Mouse (Mus musculus): ENCODE measurements around the gene Tbxa2r. TPM values are rescaled to one million over a fixed set of nuclear protein-coding genes. Genes with fewer than 3 reads are reported as not detected.
A peak's percentile ranks its signal among the peaks of the same experiment; 100 is the strongest.

Tbxa2r gene
- polyA plus RNA-seq, 1 experiment from 2014 or later: 13.6 TPM

DNA sequence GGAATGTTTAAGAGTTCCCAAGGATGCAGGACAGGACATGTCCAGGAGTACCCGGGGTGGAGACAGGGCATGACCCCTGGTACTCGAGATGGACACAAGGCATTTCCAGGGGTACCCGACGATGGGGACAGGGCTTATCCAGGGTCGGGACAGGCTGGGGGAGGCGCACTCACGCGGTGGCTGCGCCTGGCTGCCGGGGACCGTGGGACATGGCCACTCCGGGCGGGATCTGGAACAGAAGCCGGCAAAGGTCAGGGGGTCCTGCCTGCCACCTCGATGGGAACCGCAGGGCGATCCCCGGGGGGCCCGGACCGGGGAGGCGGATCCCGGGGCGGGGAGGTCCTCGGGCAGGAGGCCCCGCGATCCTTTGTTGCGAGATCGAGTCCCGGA is 21.4 kb downstream of the Tbxa2r start:
- peaks cover 51% of the 10 kb centered on the region for H3K4me1 ChIP-seq
- WGBS: 2% methylated on average over 29 of the region's 29 CpGs
- H3K9me3 ChIP-seq: no peaks in the 10 kb centered on the region
- H3K36me3 ChIP-seq: peaks cover 34% of the 10 kb centered on the region
- peak overlapping the region; percentile 88 for H3K27ac ChIP-seq (replicated peaks)
- peak overlapping the region; percentile 97 for H3K9ac ChIP-seq
- no peak for ATAC-seq (ENCODE audit: extremely low read depth, insufficient number of reproducible peaks, low FRiP score, low TSS enrichment)
- peak overlapping the region; percentile 92 for H3K4me2 ChIP-seq
- peaks cover 11% of the 10 kb centered on the region for H3K27me3 ChIP-seq (replicated peaks)
- peak overlapping the region; percentile 86 for H3K4me3 ChIP-seq

DNA sequence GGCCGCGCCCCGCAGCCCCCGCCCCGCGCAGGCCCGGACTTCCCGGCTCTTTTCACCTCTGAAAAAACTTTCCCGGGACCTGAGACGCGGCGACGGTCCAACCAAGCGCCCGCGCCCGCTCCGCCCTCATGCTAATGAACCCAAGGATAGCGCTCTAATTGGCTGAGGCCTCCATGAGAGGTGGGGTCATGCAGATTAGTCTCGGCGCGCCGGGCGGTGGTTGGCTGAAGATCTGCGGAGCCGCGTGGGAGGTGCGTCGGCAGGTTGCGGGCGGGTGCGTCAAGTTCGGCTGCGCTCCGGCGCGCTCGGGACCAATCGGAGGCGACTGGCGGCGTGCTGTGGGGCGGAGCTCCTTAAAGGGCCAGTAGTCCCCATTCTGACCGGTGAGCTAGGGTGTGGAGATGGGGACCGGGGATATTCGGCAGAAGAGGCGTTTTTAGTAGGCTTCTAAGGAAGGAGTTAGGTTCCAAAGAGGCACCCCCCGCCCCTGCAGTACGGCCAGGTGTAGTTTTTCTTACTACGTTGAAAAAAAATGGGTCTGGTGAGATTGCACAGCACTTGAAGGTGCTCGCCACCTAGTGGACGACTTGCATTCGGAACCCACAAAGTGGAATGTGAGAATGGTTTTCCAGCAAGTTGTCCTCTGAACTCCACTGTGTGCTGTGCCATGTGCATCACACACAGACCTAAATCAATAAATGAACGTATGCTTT is 22.0 kb downstream of the Tbxa2r start, which contains the start of gene Hmg20b:
Gene Hmg20b (minus strand): TSS at position 130 of the 713 bp plus-strand sequence.
- under 1% methylated on average over 54 of the region's 54 CpGs for WGBS
- peaks cover 6% of the 10 kb centered on the region; the same call in 1 of the 2 replicates for H3K27me3 ChIP-seq (replicated peaks)
- H3K4me1 ChIP-seq: peaks cover 49% of the 10 kb centered on the region
- H3K4me2 ChIP-seq: peak within 1 kb of the TSS; percentile 92
- no peaks in the 10 kb centered on the region for H3K9me3 ChIP-seq
- peak within 1 kb of the TSS; percentile 97 for H3K9ac ChIP-seq
- H3K36me3 ChIP-seq: peaks cover 29% of the 10 kb centered on the region
- H3K27ac ChIP-seq (replicated peaks): peak within 1 kb of the TSS; percentile 88
- peak; percentile 91 for ATAC-seq (ENCODE audit: extremely low read depth, insufficient number of reproducible peaks, low FRiP score, low TSS enrichment)
- peak within 1 kb of the TSS; percentile 86 for H3K4me3 ChIP-seq

DNA sequence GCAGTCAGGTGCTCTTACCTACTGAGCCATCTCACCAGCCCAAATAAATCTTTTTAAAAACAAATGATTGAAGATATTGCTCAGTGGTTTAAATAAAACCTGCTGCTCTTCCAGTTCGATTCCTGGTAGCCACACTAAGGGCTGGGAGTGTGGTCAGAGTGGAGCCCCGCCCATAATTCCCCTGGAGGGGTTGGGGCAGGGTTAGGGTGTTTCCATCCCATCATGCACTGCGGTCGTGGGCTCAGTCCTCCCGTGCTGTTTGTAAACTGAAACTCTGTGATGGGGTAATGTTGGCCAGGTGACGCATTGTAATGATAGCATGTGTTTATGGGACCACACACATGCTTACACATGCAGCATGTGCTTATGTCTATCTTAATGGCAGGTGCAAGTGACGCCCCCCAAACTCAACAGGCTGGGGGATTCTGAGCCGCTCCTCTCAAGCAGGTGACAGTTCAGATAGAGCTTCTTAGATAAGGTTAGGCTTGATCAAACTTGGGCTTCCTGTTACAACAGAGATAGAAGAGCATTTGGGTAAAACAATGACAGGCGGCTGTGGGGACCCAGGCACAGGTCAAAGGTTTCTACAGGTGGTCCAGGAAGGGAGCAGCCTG is 23.3 kb downstream of the Tbxa2r start:
- 15% methylated on average over 9 of the region's 9 CpGs for WGBS
- 0 out of 2 replicates have a peak overlapping the region, but pooled peaks have one; percentile 4 for H3K4me3 ChIP-seq

DNA sequence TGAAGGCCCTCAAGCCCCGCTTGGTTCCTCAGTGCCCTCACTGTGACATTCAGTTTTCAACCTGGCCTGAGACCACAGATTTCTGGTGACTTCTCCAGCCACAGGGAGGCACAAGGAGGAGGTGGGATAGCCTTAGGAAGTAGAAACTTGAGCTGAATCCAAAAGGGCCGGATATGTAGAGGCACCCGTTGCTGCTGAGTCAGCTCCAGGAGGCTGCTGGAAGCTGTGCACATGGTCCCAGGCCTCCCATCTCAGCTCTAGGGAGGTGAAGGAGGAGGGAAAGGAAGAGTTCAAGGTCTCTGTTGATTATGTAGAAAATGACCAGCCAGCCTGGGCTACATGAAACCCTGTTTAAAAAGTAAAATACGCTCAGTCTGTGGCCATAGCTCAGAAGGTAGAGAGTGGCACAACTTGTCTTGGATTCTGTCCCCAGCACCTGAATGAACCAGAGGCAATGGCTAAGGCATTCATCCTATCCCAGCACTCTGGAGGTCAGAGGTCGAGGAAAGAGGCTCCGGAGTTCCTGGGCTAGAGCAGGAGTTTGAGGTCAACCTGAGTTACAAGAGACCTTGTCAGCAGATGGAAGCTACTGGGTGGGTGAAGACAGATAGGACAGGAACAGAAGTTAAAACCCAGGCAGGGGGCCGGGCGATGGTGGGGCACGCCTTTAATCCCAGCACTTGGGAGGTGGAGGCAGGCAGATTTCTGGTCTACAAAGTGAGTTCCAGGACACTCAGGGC is 26.4 kb downstream of the Tbxa2r start:
- no peak overlapping the region for H3K27ac ChIP-seq (replicated peaks)
- H3K4me1 ChIP-seq: peaks cover 42% of the 10 kb centered on the region
- no peak overlapping the region for H3K4me3 ChIP-seq
- 56% methylated on average over 9 of the region's 9 CpGs for WGBS
- H3K9me3 ChIP-seq: no peaks in the 10 kb centered on the region
- no peak overlapping the region for H3K4me2 ChIP-seq
- 0 out of 2 replicates have a peak overlapping the region, but pooled peaks have one; percentile 28 for H3K9ac ChIP-seq
- no peaks in the 10 kb centered on the region for H3K27me3 ChIP-seq (replicated peaks)
- no peaks in the 10 kb centered on the region for H3K36me3 ChIP-seq
- ATAC-seq (ENCODE audit: extremely low read depth, insufficient number of reproducible peaks, low FRiP score, low TSS enrichment): no peak

More for the DNA sequence above, 23.3 kb downstream of the Tbxa2r start:
- Histone ChIP-seq H3K4me1 (peaks cover 47% of the 10 kb centered on the region), H3K4me2 (peak overlapping the region; percentile 66), H3K9ac (peak overlapping the region; percentile 52), H3K36me3 (peaks cover 18% of the 10 kb centered on the region), H3K27ac (replicated peaks) (peak overlapping the region; percentile 39; the same call in 1 of the 2 replicates), H3K27me3 (replicated peaks) (no peaks in the 10 kb centered on the region), H3K9me3 (no peaks in the 10 kb centered on the region)
- no peak for ATAC-seq (ENCODE audit: extremely low read depth, insufficient number of reproducible peaks, low FRiP score, low TSS enrichment)

DNA sequence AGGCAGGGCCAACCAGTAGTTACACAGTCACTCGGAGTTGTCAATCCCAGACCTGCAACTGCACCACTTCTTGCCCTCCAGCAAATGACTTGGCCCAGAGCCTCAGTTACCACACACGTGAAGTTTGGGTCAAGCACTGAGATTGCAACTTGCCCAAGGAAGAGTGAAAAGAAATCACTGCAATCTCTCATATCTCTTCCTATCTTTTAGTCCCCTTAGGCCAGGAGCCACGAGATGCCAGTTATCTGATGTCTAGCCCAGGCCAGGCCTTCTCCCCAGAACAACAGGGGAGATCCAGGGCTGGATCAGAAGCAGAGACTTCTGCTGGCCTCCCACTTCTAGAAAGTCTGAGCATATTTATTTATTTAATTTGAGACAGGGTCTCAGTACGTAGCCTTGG is 27.0 kb downstream of the Tbxa2r start:
- 67% methylated on average over 4 of the region's 4 CpGs for WGBS
- ATAC-seq (ENCODE audit: extremely low read depth, insufficient number of reproducible peaks, low FRiP score, low TSS enrichment): no peak
- H3K9ac ChIP-seq: no peak overlapping the region

DNA sequence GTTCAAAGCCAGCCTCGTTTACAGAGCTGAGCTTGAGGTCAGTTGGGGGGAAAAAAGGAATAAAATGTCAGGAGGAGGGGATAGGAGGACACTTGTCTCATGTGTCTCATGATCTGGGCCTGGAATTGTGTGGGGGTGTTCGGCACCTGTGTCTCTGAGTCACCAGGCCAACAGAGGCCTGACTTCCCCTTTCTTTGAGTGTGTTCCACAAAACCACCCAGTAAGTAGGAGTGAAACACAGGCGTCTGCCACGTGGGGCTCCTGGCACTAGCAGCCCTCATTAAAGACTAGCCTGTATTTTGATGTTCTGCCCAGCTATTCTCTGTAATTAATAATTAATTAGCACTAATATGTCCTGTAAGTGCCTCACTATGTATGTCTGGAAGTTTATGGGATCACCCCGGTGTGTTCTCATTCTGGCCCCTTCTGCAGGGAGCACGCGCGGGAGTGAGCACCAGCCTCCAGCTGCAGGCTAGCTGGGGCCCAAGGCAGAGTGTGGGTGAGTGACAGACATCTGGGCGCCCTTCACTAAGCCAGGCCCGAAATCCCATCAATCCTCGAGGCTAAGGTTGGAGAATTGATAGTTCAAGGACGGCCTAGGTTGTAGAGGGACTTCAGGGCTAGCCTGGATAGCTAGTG is 27.9 kb downstream of the Tbxa2r start:
- H3K36me3 ChIP-seq: peaks cover 7% of the 10 kb centered on the region
- peak overlapping the region; percentile 92 for H3K4me3 ChIP-seq
- H3K4me1 ChIP-seq: peaks cover 51% of the 10 kb centered on the region
- ATAC-seq (ENCODE audit: extremely low read depth, insufficient number of reproducible peaks, low FRiP score, low TSS enrichment): no peak
- H3K9ac ChIP-seq: peak overlapping the region; percentile 28
- H3K27ac ChIP-seq (replicated peaks): no peak overlapping the region
- no peaks in the 10 kb centered on the region for H3K9me3 ChIP-seq
- peak overlapping the region; percentile 99 for H3K4me2 ChIP-seq
- WGBS: 49% methylated on average over 12 of the region's 12 CpGs
- no peaks in the 10 kb centered on the region for H3K27me3 ChIP-seq (replicated peaks)

More for the DNA sequence above, 27.0 kb downstream of the Tbxa2r start:
- Histone ChIP-seq H3K27me3 (replicated peaks) (no peaks in the 10 kb centered on the region), H3K4me1 (peaks cover 48% of the 10 kb centered on the region), H3K4me3 (no peak overlapping the region), H3K27ac (replicated peaks) (no peak overlapping the region), H3K4me2 (no peak overlapping the region), H3K36me3 (no peaks in the 10 kb centered on the region), H3K9me3 (no peaks in the 10 kb centered on the region)

DNA sequence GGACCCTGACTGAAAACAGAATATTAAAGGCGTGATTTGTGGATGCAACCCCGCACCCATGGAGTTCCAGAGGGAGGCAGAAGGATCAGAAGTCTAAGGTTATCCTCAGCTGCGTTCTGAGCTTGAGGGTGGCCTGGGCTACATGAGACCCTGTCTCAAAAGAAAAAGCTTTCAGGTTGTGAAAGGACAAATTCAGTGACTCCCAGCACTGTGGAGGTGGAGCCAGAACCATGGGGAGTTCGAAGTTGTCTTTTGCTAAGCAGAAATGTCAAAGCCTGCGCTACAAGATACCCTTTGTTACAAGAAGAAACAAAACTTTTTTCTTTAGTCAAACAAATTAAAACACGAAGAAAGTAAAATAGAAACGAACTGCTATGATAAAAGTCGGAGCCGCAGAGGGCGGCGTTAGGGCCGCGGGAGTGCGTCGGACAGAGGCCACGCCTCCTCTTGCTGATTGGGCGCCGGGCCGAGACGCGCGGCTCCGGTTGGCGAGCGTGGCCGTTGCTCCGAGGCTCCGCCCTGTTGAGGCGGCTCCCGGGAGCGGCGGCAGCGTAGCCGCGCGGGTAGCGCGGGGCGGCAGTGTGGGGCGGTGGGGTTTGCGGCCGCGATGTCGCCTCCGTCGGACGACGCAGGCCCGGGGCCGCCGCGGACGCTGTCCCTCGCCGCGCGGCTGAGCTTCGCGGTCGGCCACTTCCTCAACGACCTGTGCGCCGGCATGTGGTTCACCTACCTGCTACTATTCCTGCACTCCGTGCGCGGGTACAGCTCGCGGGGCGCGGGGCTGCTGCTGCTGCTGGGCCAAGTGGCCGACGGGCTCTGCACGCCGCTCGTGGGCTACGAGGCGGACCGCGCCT is 28.7 kb downstream of the Tbxa2r start, which contains the start of gene Mfsd12:
Gene Mfsd12 (plus strand): TSS at position 501 of the 854 bp plus-strand sequence.
- peak within 1 kb of the TSS; percentile 99 for H3K4me2 ChIP-seq
- H3K27me3 ChIP-seq (replicated peaks): no peaks in the 10 kb centered on the region
- no peaks in the 10 kb centered on the region for H3K9me3 ChIP-seq
- peak within 1 kb of the TSS; percentile 70 for H3K27ac ChIP-seq (replicated peaks)
- 2% methylated on average over 79 of the region's 79 CpGs for WGBS
- H3K36me3 ChIP-seq: peaks cover 14% of the 10 kb centered on the region
- H3K4me3 ChIP-seq: peak within 1 kb of the TSS; percentile 92
- peak; percentile 83 for ATAC-seq (ENCODE audit: extremely low read depth, insufficient number of reproducible peaks, low FRiP score, low TSS enrichment)
- peak within 1 kb of the TSS; percentile 96 for H3K9ac ChIP-seq
- H3K4me1 ChIP-seq: peaks cover 54% of the 10 kb centered on the region

DNA sequence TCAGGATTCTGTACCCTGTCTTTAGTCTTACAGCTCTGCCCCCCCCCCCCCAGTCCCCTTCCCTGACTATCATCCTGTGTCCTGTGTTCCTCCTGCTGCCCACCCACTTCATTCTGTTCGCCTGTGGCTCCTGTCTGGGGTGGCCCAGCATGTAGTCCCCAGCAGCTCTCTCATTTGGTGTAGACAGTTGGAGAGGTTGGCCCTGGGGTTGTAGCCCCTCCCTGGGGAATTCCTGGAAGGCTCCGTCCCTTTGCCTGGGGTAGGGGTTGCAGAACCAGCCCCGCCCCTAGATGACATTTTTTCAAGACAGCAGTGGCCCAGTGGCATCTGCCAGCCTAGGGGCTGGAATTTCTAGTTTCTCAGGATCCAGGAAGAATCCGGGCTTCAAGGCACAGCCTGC is 29.7 kb downstream of the Tbxa2r start:
- Histone ChIP-seq H3K9ac (peak overlapping the region; percentile 96), H3K36me3 (peaks cover 18% of the 10 kb centered on the region), H3K9me3 (no peaks in the 10 kb centered on the region), H3K4me2 (peak overlapping the region; percentile 99), H3K4me3 (peak overlapping the region; percentile 92), H3K27ac (replicated peaks) (peak overlapping the region; percentile 70), H3K27me3 (replicated peaks) (no peaks in the 10 kb centered on the region), H3K4me1 (peaks cover 63% of the 10 kb centered on the region)
- ATAC-seq (ENCODE audit: extremely low read depth, insufficient number of reproducible peaks, low FRiP score, low TSS enrichment): no peak
- WGBS: 19% methylated on average over 4 of the region's 4 CpGs

DNA sequence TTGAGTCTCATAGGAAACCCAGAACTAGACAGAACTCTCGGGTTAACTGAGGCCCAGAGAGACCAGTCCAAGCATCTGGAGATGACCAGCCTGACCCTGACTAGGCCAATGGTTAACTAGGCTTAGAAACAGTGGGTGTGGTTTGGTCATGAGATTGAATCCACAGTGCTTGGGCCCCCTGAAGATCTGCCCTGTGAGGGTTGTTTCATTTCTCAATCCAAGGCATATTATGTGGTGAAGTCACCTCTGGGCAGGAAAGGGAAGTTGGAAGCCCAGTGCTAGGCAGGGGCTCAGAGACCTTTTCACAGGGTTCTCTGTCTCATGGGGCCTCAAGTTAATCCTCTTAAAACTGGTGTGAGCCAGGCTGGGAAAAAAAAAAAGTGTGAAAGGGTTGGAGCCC is 30.3 kb downstream of the Tbxa2r start:
- peak overlapping the region; percentile 92 for H3K4me3 ChIP-seq
- H3K4me1 ChIP-seq: peaks cover 70% of the 10 kb centered on the region
- no peaks in the 10 kb centered on the region; the same call in 1 of the 2 replicates for H3K27me3 ChIP-seq (replicated peaks)
- WGBS: 48% methylated on average over 1 of the region's 1 CpGs
- peak overlapping the region; percentile 96 for H3K9ac ChIP-seq
- ATAC-seq (ENCODE audit: extremely low read depth, insufficient number of reproducible peaks, low FRiP score, low TSS enrichment): no peak
- H3K36me3 ChIP-seq: peaks cover 18% of the 10 kb centered on the region
- H3K4me2 ChIP-seq: peak overlapping the region; percentile 99
- peak overlapping the region; percentile 70 for H3K27ac ChIP-seq (replicated peaks)
- no peaks in the 10 kb centered on the region for H3K9me3 ChIP-seq

DNA sequence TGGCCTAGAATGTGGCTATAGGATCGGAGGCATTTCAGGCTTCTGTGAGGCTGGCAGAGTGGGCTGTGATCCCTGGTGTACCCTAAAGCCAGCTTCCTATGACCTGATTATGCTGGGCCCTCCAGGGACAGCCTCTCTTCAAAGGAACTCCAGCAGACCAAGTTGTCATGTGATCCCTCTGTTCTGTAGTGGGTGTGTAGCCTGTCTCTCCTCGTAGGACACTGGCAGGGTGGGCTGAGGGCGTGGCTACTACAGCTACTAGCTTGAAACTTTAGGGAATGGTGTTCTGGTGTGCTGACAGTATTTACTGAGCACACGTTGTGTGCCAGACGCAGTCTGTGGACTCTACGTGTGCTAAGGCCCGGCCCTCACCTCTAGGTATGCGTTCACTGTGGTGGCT is 32.2 kb downstream of the Tbxa2r start:
- H3K36me3 ChIP-seq: peaks cover 18% of the 10 kb centered on the region
- peaks cover 89% of the 10 kb centered on the region for H3K4me1 ChIP-seq
- H3K9ac ChIP-seq: peak overlapping the region; percentile 60
- H3K27me3 ChIP-seq (replicated peaks): peaks cover 7% of the 10 kb centered on the region; the same call in 1 of the 2 replicates
- H3K27ac ChIP-seq (replicated peaks): peak overlapping the region; percentile 61
- peak overlapping the region; percentile 21; the same call in 1 of the 2 replicates for H3K4me2 ChIP-seq
- ATAC-seq (ENCODE audit: extremely low read depth, insufficient number of reproducible peaks, low FRiP score, low TSS enrichment): no peak
- H3K9me3 ChIP-seq: no peaks in the 10 kb centered on the region
- WGBS: 66% methylated on average over 8 of the region's 8 CpGs
- no peak overlapping the region for H3K4me3 ChIP-seq

Measured in heart, embryonic 13.5 days (tissue).